Mouse (Mus musculus): Measurements from ENCODE around the gene Bmp4. TPM values are rescaled to one million over a fixed set of nuclear protein-coding genes. Genes with fewer than 3 reads are reported as not detected.
A peak's percentile ranks its signal among the peaks of the same experiment; 100 is the strongest.

Gene Bmp4
- polyA plus RNA-seq, 1 experiment from 2014 or later: 30.9 TPM

DNA sequence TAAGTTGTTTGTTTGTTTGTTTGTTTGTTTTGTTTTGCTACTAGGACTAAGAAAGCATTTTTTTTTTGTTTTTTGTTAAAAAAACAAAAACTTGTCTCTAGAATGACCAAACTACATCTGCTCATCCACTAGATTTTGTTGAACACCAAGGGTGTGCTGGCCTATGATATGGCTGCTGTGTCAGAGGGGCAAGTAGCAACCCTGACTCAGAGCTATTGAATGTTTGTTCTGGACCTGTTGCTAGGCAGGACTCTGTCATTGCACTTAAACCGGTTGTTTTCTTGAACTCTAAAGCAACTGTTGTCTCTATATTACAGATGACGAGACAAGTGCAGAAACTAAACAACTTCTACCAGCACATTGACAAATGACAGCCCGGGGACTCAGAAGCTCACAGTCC is 17.9 kb upstream of the Bmp4 start:
- H3K9me3 ChIP-seq: no peaks in the 10 kb centered on the region
- H3K27ac ChIP-seq: no peak overlapping the region
- no peak overlapping the region for H3K4me2 ChIP-seq
- no peaks in the 10 kb centered on the region for H3K27me3 ChIP-seq
- no peak overlapping the region for H3K9ac ChIP-seq
- 83% methylated on average over 3 of the region's 3 CpGs for WGBS
- H3K36me3 ChIP-seq: no peaks in the 10 kb centered on the region
- no peak for ATAC-seq (ENCODE audit: insufficient number of reproducible peaks, low FRiP score, low TSS enrichment, low read depth)
- no peak overlapping the region for H3K4me3 ChIP-seq
- no peaks in the 10 kb centered on the region for H3K4me1 ChIP-seq

DNA sequence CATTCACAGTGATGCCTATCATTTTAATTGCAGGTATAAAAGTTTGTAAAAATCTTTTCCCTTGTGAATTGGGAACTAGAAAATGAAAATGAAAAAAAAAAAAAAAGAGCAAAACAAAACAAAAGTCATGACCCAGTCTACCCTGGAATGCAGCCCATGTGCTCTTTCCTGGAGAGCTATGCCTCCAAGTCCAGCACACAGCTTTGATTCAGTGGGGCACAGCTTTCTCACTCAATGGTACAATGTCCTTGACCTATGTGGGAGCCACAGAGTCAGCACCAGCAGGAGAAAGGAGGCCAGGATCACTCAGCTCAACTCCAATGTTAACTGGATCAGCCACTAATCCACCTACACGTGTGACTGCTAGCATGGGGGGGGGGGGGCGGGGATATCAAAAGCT is 9.5 kb upstream of the Bmp4 start:
- Histone ChIP-seq H3K9ac (no peak overlapping the region), H3K4me2 (no peak overlapping the region), H3K36me3 (no peaks in the 10 kb centered on the region), H3K27ac (no peak overlapping the region), H3K9me3 (no peaks in the 10 kb centered on the region), H3K4me3 (no peak overlapping the region), H3K4me1 (peaks cover 15% of the 10 kb centered on the region), H3K27me3 (peaks cover 21% of the 10 kb centered on the region)
- WGBS: 44% methylated on average over 2 of the region's 2 CpGs
- ATAC-seq (ENCODE audit: insufficient number of reproducible peaks, low FRiP score, low TSS enrichment, low read depth): no peak

DNA sequence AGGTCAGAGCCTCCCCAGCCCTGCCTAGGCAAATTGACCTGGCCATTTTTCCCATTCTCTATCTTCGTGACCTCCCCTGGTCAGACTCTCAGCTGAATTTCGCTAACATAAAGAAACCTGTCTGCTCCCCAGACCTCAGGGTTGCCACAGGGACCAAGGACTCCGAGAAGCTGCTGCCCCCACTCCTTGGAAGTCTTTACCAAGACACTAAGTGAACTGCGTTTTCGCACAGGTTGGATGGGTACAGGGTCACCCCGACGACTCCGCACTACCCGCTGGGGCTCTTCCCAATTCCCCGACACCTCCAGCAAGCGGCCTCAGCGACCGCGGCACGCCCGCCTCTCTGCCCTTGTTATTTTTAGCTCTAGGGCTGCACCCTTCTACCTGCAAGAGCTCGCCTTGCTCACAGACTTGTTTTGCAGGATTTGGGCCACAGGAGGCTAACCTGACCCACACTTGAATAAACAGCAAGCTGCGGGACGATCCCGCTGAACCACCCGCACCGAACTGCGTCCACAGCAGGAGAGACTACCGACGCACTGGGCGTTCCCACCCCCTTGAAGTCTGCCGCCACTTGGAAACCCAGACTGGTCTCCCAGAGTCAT is 7.7 kb upstream of the Bmp4 start:
- Histone ChIP-seq H3K4me3 (peak overlapping the region; percentile 25), H3K9me3 (no peaks in the 10 kb centered on the region), H3K9ac (no peak overlapping the region), H3K4me1 (peaks cover 15% of the 10 kb centered on the region), H3K36me3 (no peaks in the 10 kb centered on the region), H3K4me2 (peak overlapping the region; percentile 49), H3K27ac (no peak overlapping the region), H3K27me3 (peaks cover 21% of the 10 kb centered on the region)
- WGBS: 5% methylated on average over 27 of the region's 27 CpGs
- ATAC-seq (ENCODE audit: insufficient number of reproducible peaks, low FRiP score, low TSS enrichment, low read depth): no peak

DNA sequence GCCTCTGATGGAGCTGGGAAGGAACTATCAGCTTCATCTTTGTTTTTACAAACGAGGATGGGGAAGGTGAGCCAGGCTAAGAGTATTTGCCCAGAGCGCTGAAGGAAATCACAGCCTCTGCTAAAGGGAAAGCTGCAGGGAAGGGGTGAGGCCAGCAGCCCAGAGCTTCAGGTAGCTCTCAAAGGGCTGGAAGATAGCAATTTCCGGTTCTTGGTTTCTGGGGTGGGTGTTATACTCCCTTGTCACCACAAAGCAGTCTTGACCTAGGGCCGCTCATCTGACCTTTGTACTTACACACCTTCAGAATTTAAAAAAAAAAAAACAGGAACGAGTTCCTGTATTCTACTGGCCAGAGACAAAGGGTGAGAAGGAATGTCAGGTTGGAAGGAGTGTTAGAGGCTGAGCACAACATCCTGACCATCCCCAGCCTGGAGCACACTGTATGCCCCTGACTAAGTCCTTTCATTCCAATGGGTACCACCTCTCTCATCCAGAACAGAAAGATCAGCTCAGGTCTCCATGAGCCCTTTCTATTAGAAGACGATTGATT is 1.2 kb upstream of the Bmp4 start:
- H3K36me3 ChIP-seq: no peaks in the 10 kb centered on the region
- no peak overlapping the region for H3K4me3 ChIP-seq
- no peak overlapping the region for H3K4me2 ChIP-seq
- 59% methylated on average over 6 of the region's 6 CpGs for WGBS
- peaks cover 28% of the 10 kb centered on the region; the same call in 1 of the 2 replicates for H3K4me1 ChIP-seq
- no peak overlapping the region for H3K9ac ChIP-seq
- H3K27ac ChIP-seq: no peak overlapping the region
- peaks cover 25% of the 10 kb centered on the region for H3K27me3 ChIP-seq
- no peaks in the 10 kb centered on the region for H3K9me3 ChIP-seq
- no peak for ATAC-seq (ENCODE audit: insufficient number of reproducible peaks, low FRiP score, low TSS enrichment, low read depth)

DNA sequence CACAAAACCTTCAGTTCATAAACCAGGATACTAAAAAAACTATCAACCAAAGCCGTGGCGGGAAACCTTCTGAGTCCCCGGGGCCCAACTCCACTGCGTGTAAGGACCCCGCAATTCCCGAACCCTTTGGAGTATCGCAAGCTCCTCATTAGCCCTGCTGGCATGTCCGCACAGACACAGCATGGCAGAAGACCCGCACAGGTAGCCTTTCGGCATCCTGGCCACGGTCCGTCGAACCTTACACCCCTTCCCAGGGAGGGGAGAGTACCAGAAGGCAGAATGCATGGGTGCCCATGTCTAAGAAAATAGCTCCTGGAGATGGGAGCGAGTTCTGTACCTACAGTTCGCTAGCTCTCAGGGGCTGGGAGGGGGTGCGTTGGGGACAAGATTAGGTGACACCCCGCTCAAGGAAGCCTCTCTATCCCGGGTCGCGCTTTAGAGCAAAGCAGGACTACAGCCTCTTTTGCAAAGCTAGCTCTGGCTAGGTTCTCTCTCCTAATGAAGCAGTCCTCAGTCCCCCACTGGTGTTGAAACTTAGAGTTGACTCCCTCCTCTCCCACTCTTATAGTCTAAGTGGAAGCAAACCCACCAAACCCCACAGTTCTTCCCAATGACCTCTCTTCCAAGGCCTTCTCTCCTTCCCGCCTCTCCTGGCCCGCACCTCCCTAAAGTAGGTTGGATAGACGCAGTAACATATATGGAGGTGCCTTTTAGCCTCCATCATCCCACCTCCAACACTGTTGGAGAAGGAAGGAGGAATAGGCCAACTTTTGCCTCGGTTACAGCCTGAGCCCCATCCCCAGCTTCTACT is 826 bp downstream of the Bmp4 start:
- Histone ChIP-seq H3K4me3 (peak overlapping the region; percentile 61), H3K9ac (peak overlapping the region; percentile 44; the same call in 1 of the 2 replicates), H3K9me3 (no peaks in the 10 kb centered on the region), H3K4me2 (peak overlapping the region; percentile 85), H3K4me1 (peaks cover 47% of the 10 kb centered on the region), H3K36me3 (no peaks in the 10 kb centered on the region), H3K27ac (peak overlapping the region; percentile 30), H3K27me3 (peaks cover 28% of the 10 kb centered on the region)
- WGBS: 4% methylated on average over 24 of the region's 24 CpGs
- no peak for ATAC-seq (ENCODE audit: insufficient number of reproducible peaks, low FRiP score, low TSS enrichment, low read depth)

DNA sequence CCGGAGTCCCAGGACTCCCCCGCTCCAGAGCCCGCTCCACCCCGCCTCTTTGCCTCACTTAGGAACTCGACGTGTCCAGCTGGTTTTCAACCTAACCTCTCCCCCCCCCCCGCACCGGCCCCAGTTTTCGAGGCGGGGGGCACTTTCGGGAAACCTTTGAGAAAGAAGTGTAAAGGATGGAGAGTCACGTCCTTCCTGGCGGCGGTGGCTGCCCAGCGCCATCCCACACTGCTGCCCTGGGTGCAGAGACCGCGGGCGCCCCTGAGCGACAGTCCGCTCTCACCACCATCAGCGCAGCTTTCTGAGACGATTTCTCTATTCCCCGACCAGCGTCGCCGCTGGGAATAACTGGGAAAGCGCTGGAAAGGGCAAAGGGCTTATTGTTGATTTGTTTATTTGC is 1.8 kb downstream of the Bmp4 start:
- Histone ChIP-seq H3K4me3 (peak overlapping the region; percentile 61), H3K9me3 (no peaks in the 10 kb centered on the region), H3K36me3 (peaks cover 7% of the 10 kb centered on the region; the same call in 1 of the 2 replicates), H3K27me3 (peaks cover 28% of the 10 kb centered on the region), H3K4me2 (peak overlapping the region; percentile 85), H3K4me1 (peaks cover 54% of the 10 kb centered on the region), H3K27ac (peak overlapping the region; percentile 90), H3K9ac (0 out of 2 replicates have a peak overlapping the region, but pooled peaks have one; percentile 21)
- WGBS: under 1% methylated on average over 27 of the region's 27 CpGs
- no peak for ATAC-seq (ENCODE audit: insufficient number of reproducible peaks, low FRiP score, low TSS enrichment, low read depth)

DNA sequence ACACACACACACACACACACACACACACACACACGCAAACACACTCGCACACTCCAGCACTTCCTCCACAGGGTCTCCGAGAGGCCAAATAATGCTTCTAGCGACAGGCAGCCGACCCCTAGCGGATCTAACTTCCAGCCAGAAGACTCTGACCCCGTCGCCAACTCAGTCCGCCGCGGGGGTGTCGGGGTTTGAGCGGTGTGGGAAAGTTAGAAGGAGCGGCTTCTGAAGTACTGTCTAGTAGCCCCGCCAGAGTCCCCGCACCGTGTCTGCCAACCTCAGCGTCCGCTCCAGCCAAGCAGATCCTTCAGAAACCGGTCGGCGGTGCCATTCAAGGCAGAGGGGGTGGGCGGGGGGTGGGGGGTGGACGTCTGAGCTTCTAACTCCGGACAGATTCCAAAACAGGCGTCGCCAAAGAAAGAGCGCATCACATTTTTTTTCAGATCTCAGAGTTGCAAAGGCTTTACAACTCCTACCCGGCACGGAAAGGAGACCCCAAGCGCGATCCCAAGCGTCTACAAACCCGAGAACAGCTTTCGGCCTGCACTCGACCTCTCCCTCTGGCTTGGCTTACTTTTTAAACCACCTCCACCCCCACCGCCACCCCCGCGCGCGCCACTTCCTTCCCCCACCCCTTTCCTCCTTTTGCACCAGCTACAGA is 2.5 kb downstream of the Bmp4 start:
- Histone ChIP-seq H3K9me3 (no peaks in the 10 kb centered on the region), H3K27me3 (peaks cover 28% of the 10 kb centered on the region), H3K4me3 (peak overlapping the region; percentile 61), H3K9ac (peak overlapping the region; percentile 44), H3K36me3 (peaks cover 7% of the 10 kb centered on the region; the same call in 1 of the 2 replicates), H3K4me2 (peak overlapping the region; percentile 85), H3K4me1 (peaks cover 54% of the 10 kb centered on the region), H3K27ac (peak overlapping the region; percentile 90)
- peak; percentile 27; the same call in 1 of the 2 replicates for ATAC-seq (ENCODE audit: insufficient number of reproducible peaks, low FRiP score, low TSS enrichment, low read depth)
- WGBS: 0% methylated on average over 41 of the region's 41 CpGs

DNA sequence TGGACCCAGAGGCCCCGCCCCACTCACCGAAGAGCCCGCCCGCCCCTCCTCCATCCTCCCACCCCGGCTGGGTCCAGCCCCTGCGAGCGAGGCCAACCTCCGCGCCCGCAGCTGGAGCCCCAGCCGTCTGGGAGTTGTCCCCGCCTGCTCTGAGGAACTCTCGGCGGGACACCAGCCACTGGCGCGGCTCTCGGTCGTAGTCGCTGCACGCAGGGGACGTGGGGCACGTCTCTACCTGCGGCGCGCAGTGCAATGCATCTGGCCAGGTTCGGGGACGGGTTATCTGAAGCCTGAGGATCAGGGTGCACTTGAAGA is 3.2 kb downstream of the Bmp4 start:
- peak; percentile 82 for ATAC-seq (ENCODE audit: insufficient number of reproducible peaks, low FRiP score, low TSS enrichment, low read depth)
- Histone ChIP-seq H3K4me3 (peak overlapping the region; percentile 61), H3K27me3 (peaks cover 28% of the 10 kb centered on the region), H3K36me3 (peaks cover 7% of the 10 kb centered on the region; the same call in 1 of the 2 replicates), H3K9me3 (no peaks in the 10 kb centered on the region), H3K4me1 (peaks cover 56% of the 10 kb centered on the region), H3K4me2 (peak overlapping the region; percentile 85), H3K9ac (peak overlapping the region; percentile 44), H3K27ac (peak overlapping the region; percentile 90)
- WGBS: 1% methylated on average over 27 of the region's 27 CpGs

DNA sequence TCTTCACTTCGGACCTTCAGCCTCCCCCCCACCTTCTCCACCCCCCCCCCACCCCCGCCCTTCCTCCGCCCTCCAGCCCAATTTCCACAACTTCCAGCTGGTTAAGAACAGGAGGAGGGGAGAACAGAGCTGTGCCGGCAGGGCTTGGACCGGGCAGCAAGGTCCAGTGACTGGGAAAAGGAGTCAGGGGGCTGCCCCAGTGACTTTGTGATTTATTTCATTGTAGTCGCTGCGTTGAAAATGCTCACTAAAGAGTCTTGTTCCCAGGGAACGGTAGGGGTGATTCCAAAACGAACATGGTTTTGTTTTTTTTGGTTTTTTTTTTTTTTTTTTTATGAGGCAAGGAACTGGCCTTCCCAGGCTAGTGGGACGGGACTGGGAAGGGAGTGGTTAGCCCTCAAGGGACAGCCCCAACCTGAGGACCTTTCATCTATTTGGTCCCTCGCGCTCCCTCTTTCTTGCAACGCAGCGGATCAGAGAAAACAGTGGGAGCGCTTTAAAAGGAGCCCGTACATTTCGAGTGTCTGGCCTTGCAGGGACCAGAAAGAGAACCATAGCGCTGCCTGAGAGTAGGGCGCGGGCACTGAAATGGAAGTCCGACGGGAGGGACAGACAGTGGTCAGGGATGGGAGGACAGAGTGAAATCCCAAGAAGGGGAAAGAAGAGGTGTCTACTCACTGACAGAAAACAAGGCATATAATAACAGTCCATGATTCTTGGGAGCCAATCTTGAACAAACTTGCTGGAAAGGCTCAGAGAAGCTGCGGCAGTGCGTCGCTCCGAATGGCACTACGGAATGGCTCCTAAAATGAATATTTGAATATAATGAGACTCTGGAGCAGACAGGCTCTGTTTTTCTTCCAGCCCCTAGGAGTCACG is 3.8 kb downstream of the Bmp4 start:
- H3K27ac ChIP-seq: peak overlapping the region; percentile 90
- ATAC-seq (ENCODE audit: insufficient number of reproducible peaks, low FRiP score, low TSS enrichment, low read depth): no peak
- H3K36me3 ChIP-seq: peaks cover 7% of the 10 kb centered on the region; the same call in 1 of the 2 replicates
- no peaks in the 10 kb centered on the region for H3K9me3 ChIP-seq
- WGBS: under 1% methylated on average over 28 of the region's 28 CpGs
- H3K4me3 ChIP-seq: peak overlapping the region; percentile 61
- H3K4me1 ChIP-seq: peaks cover 62% of the 10 kb centered on the region
- H3K27me3 ChIP-seq: peaks cover 28% of the 10 kb centered on the region
- H3K4me2 ChIP-seq: peak overlapping the region; percentile 85
- peak overlapping the region; percentile 33; the same call in 1 of the 2 replicates for H3K9ac ChIP-seq

DNA sequence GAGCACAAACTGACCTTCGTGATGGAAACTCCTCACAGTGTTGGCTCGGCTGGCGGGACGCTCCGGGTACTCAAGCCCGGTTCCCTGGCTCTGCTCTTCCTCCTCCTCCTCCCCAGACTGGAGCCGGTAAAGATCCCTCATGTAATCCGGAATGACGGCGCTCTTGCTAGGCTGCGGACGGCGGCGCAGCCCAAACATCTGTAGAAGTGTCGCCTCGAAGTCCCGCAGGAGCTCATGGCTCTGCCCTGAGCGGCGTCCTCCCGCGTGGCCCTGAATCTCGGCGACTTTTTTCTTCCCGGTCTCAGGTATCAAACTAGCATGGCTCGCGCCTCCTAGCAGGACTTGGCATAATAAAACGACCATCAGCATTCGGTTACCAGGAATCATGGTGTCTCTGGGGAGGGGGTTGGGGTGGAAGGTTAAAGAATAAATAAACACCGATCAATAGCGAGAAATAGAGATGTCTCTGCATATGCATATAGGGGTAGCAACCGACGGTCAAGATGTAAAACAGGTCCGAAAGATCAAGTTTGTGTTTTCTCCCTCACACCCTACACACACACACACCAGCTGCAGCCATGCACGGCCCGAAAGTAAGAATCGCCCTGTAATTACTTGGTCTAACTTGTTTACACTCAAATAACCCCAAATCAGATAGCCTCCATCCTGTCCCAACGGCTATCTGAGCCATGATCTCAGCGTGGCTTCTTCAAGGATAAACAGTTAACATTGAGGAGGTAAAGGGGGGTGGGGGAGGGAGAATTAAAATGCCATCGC is 4.6 kb downstream of the Bmp4 start:
- peak overlapping the region; percentile 40; the same call in 1 of the 2 replicates for H3K9ac ChIP-seq
- H3K27ac ChIP-seq: peak overlapping the region; percentile 90
- no peak for ATAC-seq (ENCODE audit: insufficient number of reproducible peaks, low FRiP score, low TSS enrichment, low read depth)
- peak overlapping the region; percentile 61 for H3K4me3 ChIP-seq
- peaks cover 71% of the 10 kb centered on the region for H3K4me1 ChIP-seq
- H3K36me3 ChIP-seq: peaks cover 7% of the 10 kb centered on the region; the same call in 1 of the 2 replicates
- peak overlapping the region; percentile 85 for H3K4me2 ChIP-seq
- H3K27me3 ChIP-seq: peaks cover 25% of the 10 kb centered on the region
- no peaks in the 10 kb centered on the region for H3K9me3 ChIP-seq
- WGBS: 1% methylated on average over 39 of the region's 39 CpGs

All from limb, embryonic 15.5 days (tissue).